Mouse (Mus musculus): ENCODE data around the gene Kansl1. TPM values are rescaled to one million over a fixed set of nuclear protein-coding genes. Genes with fewer than 3 reads are reported as not detected.

Gene Kansl1
- total RNA-seq, 2 experiments from 2014 or later = 69.6 to 87.1 TPM

- intact Hi-C loops (cut with DNase I) = no loop called here
- no peak for DNase-seq (ENCODE audit: low spot score in 2 of 2)
These were observed 82.1 kb downstream of the Kansl1 start for GRCm38 (mm10) chr11:104386595-104386994.

- no peak for DNase-seq (ENCODE audit: low spot score in 2 of 2)
- intact Hi-C loops (cut with DNase I) = loop anchor here (5.0 kb wide), 1 partner anchor 44 kb away; no protein-coding TSS in a partner anchor
These were observed 85.4 kb downstream of the Kansl1 start for GRCm38 (mm10) chr11:104383167-104383810.

- intact Hi-C loops (cut with DNase I) = loop anchor here (5.0 kb wide), 1 partner anchor 45 kb away; no protein-coding TSS in a partner anchor
- DNase-seq (ENCODE audit: low spot score in 2 of 2) = no peak
These were observed 86.8 kb downstream of the Kansl1 start for GRCm38 (mm10) chr11:104381887-104382286.

GRCm38 (mm10) chr11:104379635-104380034, 89.0 kb downstream of the Kansl1 start:
- no peak for DNase-seq (ENCODE audit: low spot score in 2 of 2)
- intact Hi-C loops (cut with DNase I) = loop anchor here (5.0 kb wide), 1 partner anchor 48 kb away; no protein-coding TSS in a partner anchor

- no peak for DNase-seq (ENCODE audit: low spot score in 2 of 2)
These were observed 92.4 kb downstream of the Kansl1 start for GRCm38 (mm10) chr11:104376291-104376690.

GRCm38 (mm10) chr11:104367486-104368190, 101.0 kb downstream of the Kansl1 start:
- DNase-seq (ENCODE audit: low spot score in 2 of 2) = no peak
- intact Hi-C loops (cut with DNase I) = no loop called here

More at GRCm38 (mm10) chr11:104376291-104376690, 92.4 kb downstream of the Kansl1 start:
- intact Hi-C loops (cut with DNase I) = no loop called here

GRCm38 (mm10) chr11:104363823-104364600, 104.6 kb downstream of the Kansl1 start:
- intact Hi-C loops (cut with DNase I) = no loop called here
- DNase-seq (ENCODE audit: low spot score in 2 of 2) = no peak

- intact Hi-C loops (cut with DNase I) = no loop called here
- DNase-seq (ENCODE audit: low spot score in 2 of 2) = no peak
These were observed 106.0 kb downstream of the Kansl1 start for GRCm38 (mm10) chr11:104362704-104363103.

- intact Hi-C loops (cut with DNase I) = no loop called here
- DNase-seq (ENCODE audit: low spot score in 2 of 2) = no peak
These were observed 106.9 kb downstream of the Kansl1 start for GRCm38 (mm10) chr11:104361790-104362189.

GRCm38 (mm10) chr11:104346931-104347330, 121.7 kb downstream of the Kansl1 start:
- DNase-seq (ENCODE audit: low spot score in 2 of 2) = no peak
- intact Hi-C loops (cut with DNase I) = loop anchor here (5.0 kb wide), 1 partner anchor 95 kb away; no protein-coding TSS in a partner anchor

- DNase-seq (ENCODE audit: low spot score in 2 of 2) = no peak
- intact Hi-C loops (cut with DNase I) = loop anchor here (5.0 kb wide), 1 partner anchor 107 kb away; no protein-coding TSS in a partner anchor
These were observed 133.7 kb downstream of the Kansl1 start for GRCm38 (mm10) chr11:104334946-104335345.

GRCm38 (mm10) chr11:104334115-104334514, 134.5 kb downstream of the Kansl1 start:
- DNase-seq (ENCODE audit: low spot score in 2 of 2) = no peak
- intact Hi-C loops (cut with DNase I) = loop anchor here (5.0 kb wide), 1 partner anchor 108 kb away; no protein-coding TSS in a partner anchor

- intact Hi-C loops (cut with DNase I) = loop anchor here (5.0 kb wide), 1 partner anchor 110 kb away; no protein-coding TSS in a partner anchor
- no peak for DNase-seq (ENCODE audit: low spot score in 2 of 2)
These were observed 136.6 kb downstream of the Kansl1 start for GRCm38 (mm10) chr11:104332105-104332504.

- DNase-seq (ENCODE audit: low spot score in 2 of 2) = no peak
- intact Hi-C loops (cut with DNase I) = loop anchor here (5.0 kb wide), 1 partner anchor 111 kb away; no protein-coding TSS in a partner anchor
These were observed 137.5 kb downstream of the Kansl1 start for GRCm38 (mm10) chr11:104331208-104331607.

GRCm38 (mm10) chr11:104330151-104330550, 138.5 kb downstream of the Kansl1 start:
- intact Hi-C loops (cut with DNase I) = loop anchor here (5.0 kb wide), 1 partner anchor 112 kb away; no protein-coding TSS in a partner anchor
- DNase-seq (ENCODE audit: low spot score in 2 of 2) = no peak

- intact Hi-C loops (cut with DNase I) = no loop called here
- no peak for DNase-seq (ENCODE audit: low spot score in 2 of 2)
These were observed 139.3 kb downstream of the Kansl1 start for GRCm38 (mm10) chr11:104329185-104329926.

- DNase-seq (ENCODE audit: low spot score in 2 of 2) = no peak
- intact Hi-C loops (cut with DNase I) = no loop called here
These were observed 140.7 kb downstream of the Kansl1 start for GRCm38 (mm10) chr11:104327946-104328345.

- intact Hi-C loops (cut with DNase I) = no loop called here
- no peak for DNase-seq (ENCODE audit: low spot score in 2 of 2)
These were observed 141.2 kb downstream of the Kansl1 start for GRCm38 (mm10) chr11:104327462-104327861.

- intact Hi-C loops (cut with DNase I) = no loop called here
- DNase-seq (ENCODE audit: low spot score in 2 of 2) = no peak
These were observed 146.5 kb downstream of the Kansl1 start for GRCm38 (mm10) chr11:104322142-104322541.

All from left cerebral cortex, postnatal 36 days (tissue).